Mouse (Mus musculus) small intestine, adult 2 months (tissue): ENCODE data around the gene Gbp2b. TPM values are rescaled to one million over a fixed set of nuclear protein-coding genes. Genes with fewer than 3 reads are reported as not detected.
"Not testable (repeated sequence)": the region's sequence is repeated elsewhere in the genome, so short reads cannot be mapped to it uniquely, and the experiment has no call there.

ENCODE experiments used
- H3K27ac ChIP-seq: fragments of 200-500 bp; 2 replicates; pipeline ENCODE4 v1.5.1; 2012; ENCODE audit warnings: low read depth, low read length, control low read depth, inconsistent platforms; ENCODE audit not compliant: insufficient read depth
- H3K27me3 ChIP-seq: fragments of 200-500 bp; 2 replicates; pipeline ENCODE4 v1.6.1; 2012; ENCODE audit warnings: mild to moderate bottlenecking, moderate library complexity, low read length, inconsistent platforms; ENCODE audit not compliant: control insufficient read depth, insufficient read depth
- H3K36me3 ChIP-seq: fragments of 200-500 bp; 2 replicates; pipeline ENCODE4 v1.6.1; 2012; ENCODE audit warnings: mild to moderate bottlenecking, low read length, control low read depth, inconsistent platforms; ENCODE audit not compliant: control insufficient read depth, insufficient read depth
- H3K4me1 ChIP-seq: fragments of 200-500 bp; 2 replicates; pipeline ENCODE4 v1.6.1; 2012; ENCODE audit warnings: low read length, inconsistent platforms, mixed read lengths; ENCODE audit not compliant: control insufficient read depth, insufficient read depth, insufficient read length
- H3K4me3 ChIP-seq: fragments of 200-500 bp; 2 replicates; pipeline ENCODE4 v1.5.1; 2012; ENCODE audit warnings: low read depth, mild to moderate bottlenecking, control low read depth, inconsistent platforms, low read length, moderate library complexity
- CTCF ChIP-seq: fragments of 200-500 bp; IDR thresholded peaks from 2 replicates; pipeline ENCODE4 v1.5.1; 2012; ENCODE audit warnings: low read depth, mild to moderate bottlenecking, control low read depth, inconsistent platforms, low read length, moderate library complexity, mixed read lengths; ENCODE audit not compliant: insufficient replicate concordance, insufficient read length; ENCODE audit errors: extremely low read depth
- POLR2A ChIP-seq: fragments of 200-500 bp; IDR thresholded peaks from 2 replicates; pipeline ENCODE4 v1.6.1; 2012; ENCODE audit warnings: low read depth, mild to moderate bottlenecking, control low read depth, inconsistent platforms, low read length, moderate library complexity
- WGBS: fragments of 180-500 bp; shearing (Covaris S2); methylation state at CpG from one replicate; pipeline ENCODE4 v1.1.7; 2018; 5-methylcytosine and 5-hydroxymethylcytosine counted together
- polyA plus RNA-seq: library from polyadenylated mRNA; depleted of rRNA; stranded (reverse); fragments of >200 nt; gene quantifications from 2 replicates; pipeline ENCODE4 v1.2.3, GENCODE M21; 2012

The Gbp2b gene
- polyA plus RNA-seq, 1 experiment = 0.89 TPM

GRCm38 (mm10) chr3:142561045-142561646 is 33.5 kb upstream of the Gbp2b start:
- Histone ChIP-seq H3K27me3 (no peaks in the 10 kb centered on the region), H3K36me3 (0 out of 2 replicates have a peak, but pooled peaks cover 2% of the 10 kb centered on the region), H3K27ac (peak overlapping the region; percentile 82), H3K4me3 (peak overlapping the region; percentile 61), H3K4me1 (no peaks in the 10 kb centered on the region; the same call in 1 of the 2 replicates)
- TF ChIP-seq POLR2A (no peak), CTCF (no peak)
- WGBS = 67% methylated on average over 14 of the region's 14 CpGs

GRCm38 (mm10) chr3:142561666-142562065 is 33.0 kb upstream of the Gbp2b start:
- no peak overlapping the region for H3K27ac ChIP-seq
- WGBS = 73% methylated on average over 7 of the region's 7 CpGs
- no peaks in the 10 kb centered on the region; the same call in 1 of the 2 replicates for H3K4me1 ChIP-seq
- no peaks in the 10 kb centered on the region for H3K27me3 ChIP-seq
- no peak overlapping the region for H3K4me3 ChIP-seq
- TF ChIP-seq CTCF (no peak), POLR2A (no peak)
- 0 out of 2 replicates have a peak, but pooled peaks cover 5% of the 10 kb centered on the region for H3K36me3 ChIP-seq

GRCm38 (mm10) chr3:142567490-142567889 is 27.2 kb upstream of the Gbp2b start:
- not testable (repeated sequence) for H3K4me1 ChIP-seq, H3K27me3 ChIP-seq, H3K27ac ChIP-seq, H3K4me3 ChIP-seq
- H3K36me3 ChIP-seq = peaks cover 13% of the 10 kb centered on the region
- WGBS = 85% methylated on average over 5 of the region's 5 CpGs

GRCm38 (mm10) chr3:142570738-142571137 is 23.9 kb upstream of the Gbp2b start:
- 91% methylated on average over 4 of the region's 4 CpGs for WGBS
- Histone ChIP-seq H3K27ac (no peak overlapping the region), H3K4me1 (no peaks in the 10 kb centered on the region), H3K36me3 (peaks cover 12% of the 10 kb centered on the region), H3K4me3 (no peak overlapping the region), H3K27me3 (no peaks in the 10 kb centered on the region)
- TF ChIP-seq POLR2A (no peak), CTCF (no peak)

GRCm38 (mm10) chr3:142577108-142577507 is 17.5 kb upstream of the Gbp2b start:
- H3K4me3 ChIP-seq = no peak overlapping the region
- H3K36me3 ChIP-seq = 0 out of 2 replicates have a peak, but pooled peaks cover 2% of the 10 kb centered on the region
- H3K27ac ChIP-seq = no peak overlapping the region
- no peaks in the 10 kb centered on the region for H3K27me3 ChIP-seq
- no peaks in the 10 kb centered on the region for H3K4me1 ChIP-seq
- WGBS = 72% methylated on average over 3 of the region's 3 CpGs
- TF ChIP-seq CTCF (no peak), POLR2A (no peak)

- H3K27me3 ChIP-seq = no peaks in the 10 kb centered on the region
- H3K4me3 ChIP-seq = no peak overlapping the region
- no peak for TF ChIP-seq POLR2A
- no peak for TF ChIP-seq CTCF
- no peaks in the 10 kb centered on the region for H3K4me1 ChIP-seq
- H3K27ac ChIP-seq = no peak overlapping the region
- no peaks in the 10 kb centered on the region for H3K36me3 ChIP-seq
- 74% methylated on average over 4 of the region's 4 CpGs for WGBS
Observed at GRCm38 (mm10) chr3:142578342-142578741, 16.3 kb upstream of the Gbp2b start.

- H3K4me1 ChIP-seq = no peaks in the 10 kb centered on the region
- H3K4me3 ChIP-seq = no peak overlapping the region
- no peaks in the 10 kb centered on the region for H3K27me3 ChIP-seq
- no peaks in the 10 kb centered on the region for H3K36me3 ChIP-seq
- no peak overlapping the region for H3K27ac ChIP-seq
- WGBS = 83% methylated on average over 4 of the region's 4 CpGs
- TF ChIP-seq CTCF (no peak), POLR2A (no peak)
Observed at GRCm38 (mm10) chr3:142583067-142583466, 11.6 kb upstream of the Gbp2b start.

GRCm38 (mm10) chr3:142587386-142587785 is 7.3 kb upstream of the Gbp2b start:
- Histone ChIP-seq H3K4me3 (no peak overlapping the region), H3K4me1 (no peaks in the 10 kb centered on the region), H3K27ac (no peak overlapping the region), H3K27me3 (no peaks in the 10 kb centered on the region), H3K36me3 (no peaks in the 10 kb centered on the region)
- no peak for TF ChIP-seq CTCF
- no peak for TF ChIP-seq POLR2A
